Mouse (Mus musculus) cortical plate, adult 2 months (tissue): Measurements from ENCODE around the gene Tfb1m.

Experiments used
- CTCF ChIP-seq: fragments of 200-500 bp; IDR thresholded peaks from 2 replicates; pipeline ENCODE4 v1.5.1; 2011; ENCODE audit warnings: mild to moderate bottlenecking, control low read depth, low read length; ENCODE audit not compliant: insufficient read depth; ENCODE audit errors: extremely low read depth
- POLR2A ChIP-seq: fragments of 200-500 bp; IDR thresholded peaks from 2 replicates; pipeline ENCODE4 v1.6.1; 2011; ENCODE audit warnings: mild to moderate bottlenecking, low read length, control low read depth; ENCODE audit not compliant: insufficient read depth; ENCODE audit errors: extremely low read depth

DNA sequence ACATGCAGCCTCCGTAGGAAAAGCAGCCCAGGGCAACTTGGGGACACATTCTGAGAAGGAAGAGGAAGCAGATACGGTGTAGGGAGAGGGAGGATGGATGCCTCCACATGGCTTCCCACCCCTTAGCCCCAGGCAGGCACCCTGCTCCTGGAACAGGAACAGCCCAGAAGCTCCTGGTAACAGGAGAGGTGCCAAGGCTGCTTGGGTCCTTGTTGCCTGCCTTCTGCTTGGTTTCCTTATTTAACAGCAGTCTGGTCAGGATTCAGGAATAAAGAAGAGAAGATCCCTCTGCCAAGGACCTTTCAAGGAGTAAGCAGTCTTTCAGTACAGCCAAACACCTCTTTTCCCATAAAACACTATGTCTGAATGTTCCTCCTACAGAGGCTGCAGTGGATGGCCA, 62.0 kb downstream of the Tfb1m start:
- TF ChIP-seq CTCF = no peak
- no peak for TF ChIP-seq POLR2A
